Mouse (Mus musculus): ENCODE measurements around the gene Myadml2. TPM values are rescaled to one million over a fixed set of nuclear protein-coding genes. Genes with fewer than 3 reads are reported as not detected.

The Myadml2 gene
- polyA plus RNA-seq, 1 experiment from 2014 or later = 0.90 TPM

DNA sequence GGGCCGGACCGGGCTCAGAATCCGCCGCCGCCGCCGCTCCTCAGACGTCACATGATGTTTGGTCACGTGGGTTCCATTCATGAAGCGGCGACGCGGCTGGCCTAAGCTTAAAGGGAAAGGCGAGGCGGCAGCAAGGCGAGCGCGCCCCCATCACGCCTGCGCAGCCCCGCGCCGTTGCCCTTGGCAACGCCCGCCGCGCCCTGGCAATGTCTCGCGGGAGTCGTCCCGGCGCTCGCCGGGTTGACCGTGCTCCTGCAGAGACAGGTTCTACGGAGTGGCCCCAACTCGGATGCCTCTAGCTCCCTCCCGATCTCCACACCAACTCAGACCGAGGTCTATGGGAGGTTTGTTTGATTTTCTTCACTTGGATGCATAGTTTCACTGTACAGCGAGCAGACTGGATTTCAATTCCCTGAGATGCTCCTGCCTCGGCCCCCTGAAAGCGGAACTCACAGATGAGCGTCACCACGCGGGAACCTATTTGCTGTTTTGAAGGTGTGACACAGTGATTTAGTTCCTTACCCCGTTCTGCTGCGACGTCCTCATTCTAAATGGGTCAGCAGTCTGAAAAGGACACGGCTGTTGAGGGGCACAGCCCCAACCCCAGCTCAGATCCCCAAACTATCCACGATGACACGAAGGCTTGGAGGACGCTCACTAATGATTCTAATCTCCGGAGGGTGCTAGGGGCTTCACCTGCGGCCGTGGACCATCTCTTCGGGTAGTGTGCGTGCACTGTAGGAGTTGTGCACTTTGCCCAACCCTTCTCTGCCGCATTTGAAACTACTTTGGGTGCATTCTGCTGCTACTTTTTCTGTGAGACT, 14.2 kb downstream of the Myadml2 start, which contains the start of gene Mafg:
Mafg (minus strand) TSS at position 81 of the 824 bp plus-strand sequence.
- peak within 1 kb of the TSS; percentile 84 for H3K27ac ChIP-seq
- peak within 1 kb of the TSS; percentile 65 for H3K4me3 ChIP-seq
- peaks cover 6% of the 10 kb centered on the region; the same call in 1 of the 2 replicates for H3K36me3 ChIP-seq (replicated peaks)
- peak within 1 kb of the TSS; percentile 62 for H3K9ac ChIP-seq
- WGBS = 9% methylated on average over 58 of the region's 58 CpGs
- ATAC-seq (replicated peaks) = peak; percentile 89
- no peaks in the 10 kb centered on the region for H3K9me3 ChIP-seq
- H3K4me2 ChIP-seq = peak within 1 kb of the TSS; percentile 97
- no peaks in the 10 kb centered on the region for H3K27me3 ChIP-seq (replicated peaks)
- peaks cover 37% of the 10 kb centered on the region for H3K4me1 ChIP-seq

DNA sequence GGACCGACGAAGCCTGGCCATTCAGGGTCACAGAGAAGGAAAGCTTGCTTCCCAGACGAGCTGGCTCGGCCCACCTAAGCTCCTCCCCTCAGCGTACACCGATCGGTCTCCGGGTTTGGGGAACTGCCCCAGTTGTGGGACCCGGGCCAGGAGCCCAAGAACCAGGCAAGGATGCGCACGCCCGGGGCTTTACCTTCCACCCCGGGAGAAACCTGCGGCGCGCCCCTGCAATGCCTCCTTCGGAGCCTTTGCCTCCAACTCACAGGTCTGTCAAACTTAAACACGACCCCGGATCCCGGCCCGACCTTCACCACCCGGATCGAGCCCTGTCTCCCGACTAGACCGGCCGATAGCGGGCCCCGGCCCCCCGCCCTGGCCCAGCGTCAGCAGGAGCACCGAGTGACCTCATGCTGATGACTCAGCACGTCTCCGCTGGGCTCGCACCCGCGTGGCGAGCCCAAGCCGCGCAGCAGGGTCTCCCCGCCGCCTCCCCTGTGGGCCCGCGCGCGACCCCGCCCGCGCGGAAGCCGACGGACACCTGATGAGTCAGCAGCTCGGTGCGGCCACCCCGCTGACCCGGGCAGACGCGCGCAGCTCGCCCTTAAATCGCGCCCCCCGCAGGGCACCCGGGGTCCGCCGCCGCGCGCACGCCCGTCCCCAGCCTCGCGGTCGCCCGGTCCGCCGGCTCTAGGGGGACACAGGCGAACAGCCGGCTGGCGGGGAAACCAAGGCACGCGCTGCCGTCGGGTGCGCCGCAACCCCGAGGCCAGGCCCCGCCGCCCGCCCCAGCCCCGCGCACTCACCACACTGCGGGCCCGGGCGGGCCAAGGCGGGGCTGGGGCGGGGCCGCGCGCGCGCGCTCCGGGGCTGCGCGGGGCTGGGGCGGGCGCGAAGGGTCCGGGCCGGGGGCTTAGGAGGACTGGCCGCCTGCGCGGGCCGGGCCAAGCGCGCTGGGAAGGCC, 15.1 kb downstream of the Myadml2 start:
- H3K4me3 ChIP-seq = peak overlapping the region; percentile 65
- H3K27me3 ChIP-seq (replicated peaks) = no peaks in the 10 kb centered on the region
- H3K4me1 ChIP-seq = peaks cover 37% of the 10 kb centered on the region
- peaks cover 6% of the 10 kb centered on the region; the same call in 1 of the 2 replicates for H3K36me3 ChIP-seq (replicated peaks)
- peak overlapping the region; percentile 62 for H3K9ac ChIP-seq
- H3K9me3 ChIP-seq = no peaks in the 10 kb centered on the region
- WGBS = under 1% methylated on average over 111 of the region's 116 CpGs
- peak; percentile 81 for ATAC-seq (replicated peaks)
- peak overlapping the region; percentile 84 for H3K27ac ChIP-seq
- peak overlapping the region; percentile 97 for H3K4me2 ChIP-seq

DNA sequence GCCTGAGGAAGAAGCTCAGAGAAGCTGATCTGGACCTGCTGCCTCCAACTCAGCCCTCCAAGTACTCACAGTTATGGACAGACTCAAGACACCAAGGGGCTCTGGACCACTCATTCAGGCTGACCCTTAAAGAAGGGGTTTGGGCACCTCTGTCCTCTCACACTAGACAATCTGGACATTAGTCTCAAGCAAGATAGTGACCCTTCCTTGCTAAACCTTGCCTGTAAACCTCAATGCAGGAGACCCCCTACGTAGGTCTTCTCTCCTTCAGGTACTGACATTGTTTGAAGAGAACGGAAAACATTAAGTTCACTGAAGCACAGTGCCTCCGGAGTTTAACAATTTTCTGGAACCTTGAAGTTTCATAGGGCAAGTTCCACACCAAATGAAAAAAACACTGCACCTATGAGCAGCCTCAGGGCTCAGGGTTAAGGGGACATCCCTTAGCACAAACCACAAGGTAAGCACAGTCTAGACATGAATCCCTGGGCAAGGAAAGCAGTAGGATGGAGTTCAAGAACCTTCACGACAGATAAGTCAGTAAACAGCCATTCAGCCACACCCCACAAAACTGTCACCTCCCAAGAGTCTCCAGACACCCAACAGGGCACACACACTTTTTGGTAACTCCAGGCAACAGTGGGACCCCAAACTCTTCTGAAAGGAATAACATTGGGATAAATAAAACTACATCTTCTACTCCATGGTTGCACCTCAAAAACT, 16.1 kb downstream of the Myadml2 start:
- H3K4me2 ChIP-seq = peak overlapping the region; percentile 97
- peaks cover 10% of the 10 kb centered on the region; the same call in 1 of the 2 replicates for H3K36me3 ChIP-seq (replicated peaks)
- peaks cover 37% of the 10 kb centered on the region for H3K4me1 ChIP-seq
- H3K4me3 ChIP-seq = peak overlapping the region; percentile 65
- no peak for ATAC-seq (replicated peaks)
- no peaks in the 10 kb centered on the region for H3K27me3 ChIP-seq (replicated peaks)
- peak overlapping the region; percentile 84; the same call in 1 of the 2 replicates for H3K27ac ChIP-seq
- 70% methylated on average over 4 of the region's 4 CpGs for WGBS
- no peaks in the 10 kb centered on the region for H3K9me3 ChIP-seq
- H3K9ac ChIP-seq = peak overlapping the region; percentile 62

DNA sequence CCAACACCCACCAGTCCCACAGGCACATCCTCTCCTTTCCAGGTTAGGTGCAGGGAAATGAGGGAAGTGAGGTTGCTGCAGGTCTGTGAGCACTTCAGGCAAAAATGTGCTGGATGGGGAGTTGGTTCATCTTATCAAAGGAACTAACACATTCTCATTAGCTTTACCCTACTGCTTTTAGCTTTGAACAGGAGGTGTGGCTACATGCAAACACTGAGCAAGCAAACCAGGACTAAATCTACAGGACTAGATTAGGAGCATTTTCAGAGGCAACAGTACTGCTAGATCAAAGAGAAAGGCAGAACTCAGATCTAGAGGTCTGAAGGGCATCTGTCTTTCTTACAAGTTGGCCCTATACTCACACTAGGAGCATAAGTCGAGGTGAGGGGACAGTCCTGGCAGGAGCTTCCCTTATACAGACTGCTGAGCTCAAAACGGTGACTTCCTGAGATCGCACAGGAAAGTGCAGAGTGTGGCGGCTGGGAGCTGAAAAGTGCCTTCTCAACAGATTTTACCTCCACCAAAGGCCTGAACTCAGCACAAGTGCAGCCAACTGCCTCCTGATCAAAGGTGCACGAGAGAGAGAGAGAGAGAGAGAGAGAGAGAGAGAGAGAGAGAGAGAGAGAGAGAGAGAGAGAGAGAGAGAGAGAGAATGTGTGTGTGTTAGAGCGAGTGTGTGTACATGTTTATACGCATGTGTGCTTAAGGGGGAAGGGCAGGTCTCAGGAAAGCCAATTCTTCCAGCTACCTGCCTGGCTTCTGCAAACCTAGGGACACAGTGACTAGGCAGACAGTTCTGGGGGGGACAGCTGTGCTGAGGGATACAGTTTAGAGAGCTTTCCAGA, 16.9 kb downstream of the Myadml2 start:
- Histone ChIP-seq H3K4me3 (no peak overlapping the region), H3K27me3 (replicated peaks) (no peaks in the 10 kb centered on the region), H3K36me3 (replicated peaks) (peaks cover 10% of the 10 kb centered on the region; the same call in 1 of the 2 replicates), H3K4me1 (peaks cover 37% of the 10 kb centered on the region), H3K9me3 (no peaks in the 10 kb centered on the region), H3K4me2 (peak overlapping the region; percentile 97; the same call in 1 of the 2 replicates), H3K27ac (no peak overlapping the region), H3K9ac (no peak overlapping the region)
- no peak for ATAC-seq (replicated peaks)
- 33% methylated on average over 7 of the region's 7 CpGs for WGBS

DNA sequence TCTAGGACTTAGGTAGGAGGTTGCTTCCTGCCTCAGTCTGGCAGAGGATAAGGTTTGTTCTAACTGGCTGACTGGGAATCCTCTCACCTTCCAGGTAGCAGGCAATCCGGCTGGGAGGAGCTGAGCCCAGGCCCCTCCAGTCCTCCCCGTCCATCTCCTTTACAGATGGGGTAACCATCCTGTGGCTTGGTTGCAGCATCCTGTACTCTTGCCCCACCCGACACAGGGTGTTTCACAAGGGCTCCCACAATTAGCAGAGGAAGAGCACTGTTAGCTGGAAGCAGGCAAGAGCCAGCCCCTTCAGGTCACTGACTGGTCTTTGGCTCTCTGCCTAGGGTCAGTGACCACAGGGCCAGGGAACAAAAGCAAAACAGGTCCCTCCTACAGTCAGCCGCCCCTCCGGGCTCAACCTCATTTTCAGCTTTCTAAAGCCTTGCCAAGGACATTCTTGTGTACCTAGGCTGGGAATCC, 17.5 kb downstream of the Myadml2 start:
- ATAC-seq (replicated peaks) = no peak
- 0 out of 2 replicates have a peak overlapping the region, but pooled peaks have one; percentile 2 for H3K4me2 ChIP-seq
- peaks cover 39% of the 10 kb centered on the region for H3K4me1 ChIP-seq
- 26% methylated on average over 5 of the region's 5 CpGs for WGBS
- H3K9me3 ChIP-seq = no peaks in the 10 kb centered on the region
- peak overlapping the region; percentile 32; the same call in 1 of the 2 replicates for H3K27ac ChIP-seq
- H3K9ac ChIP-seq = peak overlapping the region; percentile 23; the same call in 1 of the 2 replicates
- peaks cover 10% of the 10 kb centered on the region; the same call in 1 of the 2 replicates for H3K36me3 ChIP-seq (replicated peaks)
- no peak overlapping the region for H3K4me3 ChIP-seq
- H3K27me3 ChIP-seq (replicated peaks) = no peaks in the 10 kb centered on the region

DNA sequence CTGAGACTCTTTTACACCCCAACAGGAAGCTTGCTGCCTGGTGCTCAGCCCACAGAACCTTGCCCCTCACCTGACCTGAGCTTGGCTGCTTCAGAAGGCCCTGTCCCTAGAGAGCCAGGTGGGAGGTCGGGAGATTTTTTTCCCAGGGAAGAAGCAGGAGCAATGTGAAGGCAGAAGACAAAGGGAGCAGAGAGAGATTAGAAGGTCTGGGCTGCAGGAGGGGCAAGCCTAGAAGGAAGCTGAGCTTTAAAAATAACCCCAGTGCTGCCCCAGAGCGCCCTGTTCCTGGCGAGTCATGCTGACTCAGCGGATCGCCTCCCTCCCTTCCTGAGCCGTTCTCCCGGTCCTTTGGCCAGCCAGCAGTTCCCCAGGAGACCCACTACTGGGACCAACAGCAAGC, 18.0 kb downstream of the Myadml2 start:
- Histone ChIP-seq H3K27me3 (replicated peaks) (no peaks in the 10 kb centered on the region), H3K4me3 (no peak overlapping the region), H3K4me2 (0 out of 2 replicates have a peak overlapping the region, but pooled peaks have one; percentile 2), H3K4me1 (peaks cover 43% of the 10 kb centered on the region), H3K36me3 (replicated peaks) (peaks cover 10% of the 10 kb centered on the region; the same call in 1 of the 2 replicates), H3K9me3 (no peaks in the 10 kb centered on the region), H3K27ac (peak overlapping the region; percentile 32; the same call in 1 of the 2 replicates), H3K9ac (peak overlapping the region; percentile 23; the same call in 1 of the 2 replicates)
- no peak for ATAC-seq (replicated peaks)
- 33% methylated on average over 7 of the region's 7 CpGs for WGBS

DNA sequence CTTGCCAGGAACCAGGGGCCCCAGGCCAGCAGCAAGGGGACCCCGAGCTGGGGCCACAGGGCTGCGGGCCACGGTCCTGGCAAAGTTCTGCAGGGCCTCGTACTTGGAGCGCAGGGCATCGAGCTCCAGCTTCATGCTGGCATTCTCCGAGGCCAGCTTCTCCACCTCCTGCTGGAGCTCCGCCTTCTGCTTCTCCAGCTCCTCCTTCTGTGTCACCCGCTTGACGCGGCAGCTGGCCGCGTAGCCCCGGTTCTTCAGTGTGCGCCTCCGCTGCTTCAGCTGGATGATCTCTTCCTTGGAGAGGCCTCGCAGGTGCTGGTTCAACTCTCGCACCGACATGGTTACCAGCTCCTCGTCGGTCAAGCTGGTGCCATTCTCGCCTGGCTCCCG, 18.6 kb downstream of the Myadml2 start:
- Histone ChIP-seq H3K4me3 (no peak overlapping the region), H3K9ac (no peak overlapping the region), H3K4me2 (no peak overlapping the region), H3K36me3 (replicated peaks) (peaks cover 10% of the 10 kb centered on the region; the same call in 1 of the 2 replicates), H3K4me1 (peaks cover 44% of the 10 kb centered on the region), H3K9me3 (no peaks in the 10 kb centered on the region), H3K27me3 (replicated peaks) (no peaks in the 10 kb centered on the region), H3K27ac (no peak overlapping the region)
- ATAC-seq (replicated peaks) = no peak
- 68% methylated on average over 23 of the region's 23 CpGs for WGBS

DNA sequence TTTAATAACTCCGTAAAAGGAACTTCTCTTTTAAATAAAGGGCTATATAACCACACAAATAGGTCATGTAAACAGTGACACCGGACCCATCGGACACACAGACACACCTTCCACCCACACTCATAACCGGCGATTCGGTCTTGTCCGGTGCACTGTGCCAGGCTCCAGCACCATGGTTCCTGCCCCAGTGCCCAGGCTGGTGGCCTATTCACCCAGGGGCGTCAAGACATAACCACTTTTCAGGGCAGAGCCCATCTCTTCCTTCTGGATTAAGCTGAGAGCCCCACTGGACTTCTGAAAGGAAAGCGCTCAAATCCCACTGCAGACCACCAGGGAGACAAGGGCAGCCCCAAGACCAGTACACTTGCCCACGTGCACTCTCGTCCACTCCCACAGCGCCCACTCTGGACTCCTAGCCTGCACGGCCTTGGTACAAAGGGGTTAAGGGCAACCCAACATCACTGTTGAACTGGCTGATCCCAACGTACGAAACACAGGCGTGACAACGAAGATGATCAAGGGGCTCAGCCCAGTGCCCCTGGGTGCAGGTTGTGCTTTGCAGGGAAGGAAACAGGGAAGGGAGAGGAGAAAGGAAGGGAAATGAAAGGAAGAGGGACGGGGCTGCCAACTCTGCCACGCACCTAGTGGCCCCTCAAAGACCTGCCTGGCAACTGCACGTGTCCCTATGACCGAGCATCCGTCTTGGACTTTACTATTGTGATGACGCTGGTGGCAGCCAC, 19.2 kb downstream of the Myadml2 start:
- no peaks in the 10 kb centered on the region for H3K27me3 ChIP-seq (replicated peaks)
- no peak overlapping the region for H3K4me2 ChIP-seq
- H3K4me3 ChIP-seq = no peak overlapping the region
- H3K9ac ChIP-seq = no peak overlapping the region
- H3K27ac ChIP-seq = no peak overlapping the region
- H3K4me1 ChIP-seq = peaks cover 46% of the 10 kb centered on the region
- WGBS = 97% methylated on average over 23 of the region's 23 CpGs
- peaks cover 10% of the 10 kb centered on the region; the same call in 1 of the 2 replicates for H3K36me3 ChIP-seq (replicated peaks)
- no peaks in the 10 kb centered on the region for H3K9me3 ChIP-seq
- ATAC-seq (replicated peaks) = no peak

DNA sequence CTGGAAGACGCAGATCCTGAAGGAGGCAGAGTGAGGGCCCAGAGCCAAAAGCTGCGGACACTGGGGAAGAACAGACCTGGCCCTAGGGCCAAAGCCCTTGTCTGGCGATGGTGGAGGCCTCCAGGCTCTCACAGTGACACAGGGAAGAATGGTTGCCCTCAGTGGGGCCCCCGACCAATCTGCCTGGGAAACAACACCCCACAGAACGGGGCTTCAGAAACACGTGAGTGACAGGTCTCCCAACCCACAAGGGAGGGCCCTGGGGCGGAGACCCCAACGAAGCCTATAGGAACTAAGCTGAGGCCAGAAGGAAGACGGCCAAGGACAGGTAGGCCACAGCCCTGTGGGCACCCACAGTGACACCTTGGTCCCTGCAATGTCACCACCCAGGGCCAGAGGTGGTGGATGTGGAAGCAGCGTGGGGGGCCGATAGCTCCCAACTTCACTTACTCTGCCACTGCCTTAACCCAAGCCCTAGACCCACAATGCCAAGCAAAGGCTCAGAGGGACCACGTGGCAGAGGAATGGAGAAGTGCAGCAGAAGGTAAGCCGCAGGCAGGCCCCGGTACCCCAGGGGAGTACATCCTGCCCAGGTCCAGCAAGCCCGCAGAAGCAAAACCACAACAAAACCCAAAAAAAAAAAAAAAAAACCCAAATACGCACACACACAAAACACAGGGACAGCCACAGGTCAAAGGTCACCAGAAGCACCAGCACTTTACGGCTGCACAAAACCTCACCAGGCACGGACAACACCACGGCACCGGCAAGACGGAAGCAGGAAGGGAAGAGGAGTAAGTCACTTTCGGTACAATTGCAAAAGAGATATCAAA, 20.3 kb downstream of the Myadml2 start:
- peaks cover 11% of the 10 kb centered on the region; the same call in 1 of the 2 replicates for H3K36me3 ChIP-seq (replicated peaks)
- peaks cover 52% of the 10 kb centered on the region for H3K4me1 ChIP-seq
- no peak overlapping the region for H3K9ac ChIP-seq
- WGBS = 84% methylated on average over 22 of the region's 22 CpGs
- H3K4me3 ChIP-seq = no peak overlapping the region
- H3K4me2 ChIP-seq = no peak overlapping the region
- H3K27me3 ChIP-seq (replicated peaks) = no peaks in the 10 kb centered on the region
- no peak overlapping the region for H3K27ac ChIP-seq
- H3K9me3 ChIP-seq = no peaks in the 10 kb centered on the region
- ATAC-seq (replicated peaks) = no peak
